Mouse (Mus musculus): ENCODE data around the gene Sall1. TPM values are rescaled to one million over a fixed set of nuclear protein-coding genes. Genes with fewer than 3 reads are reported as not detected.
A peak's percentile ranks its signal among the peaks of the same experiment; 100 is the strongest.

The Sall1 gene
- 0.05 and 0.08 TPM in 2 replicates for polyA plus RNA-seq (2014; fragmentation: Nextera tagmentation; extraction: Ambion mirVana)

DNA sequence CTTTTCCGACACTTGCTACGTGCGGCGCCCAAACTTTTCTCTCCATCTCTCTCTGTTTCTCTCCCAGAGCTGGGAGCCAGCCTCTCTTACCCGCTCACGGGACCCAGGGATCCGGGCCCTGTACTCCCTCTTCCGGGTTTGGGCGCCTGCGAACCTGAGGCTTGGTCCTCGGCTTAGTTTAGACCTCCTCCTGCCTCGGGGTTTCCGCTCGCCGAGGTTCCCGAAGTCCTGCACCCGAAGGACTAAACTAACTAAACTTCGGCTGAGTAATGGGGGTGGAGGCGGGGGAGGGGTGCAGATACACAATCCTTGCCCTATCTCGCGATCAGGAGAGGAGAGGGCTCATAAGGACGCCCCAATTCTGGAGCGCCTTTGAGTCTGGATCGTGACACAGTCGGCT lies at the start of gene Sall1:
Sall1 (minus strand) TSS at position 223 of the 400 bp plus-strand sequence.
- peak within 1 kb of the TSS; percentile 46 for H3K4me3 ChIP-seq (ENCODE audit: low read depth, low read length)
- DNase-seq (peak; percentile 35), ATAC-seq (ENCODE audit: insufficient read depth) (peak; percentile 16; the same call in 1 of the 2 replicates)
- peak within 1 kb of the TSS; percentile 77 for H3K4me2 ChIP-seq
- 0% methylated on average over 25 of the region's 25 CpGs for WGBS
- no peaks in the 10 kb centered on the region for H3K36me3 ChIP-seq (ENCODE audit: insufficient read depth)
- peaks cover 2% of the 10 kb centered on the region; the same call in 1 of the 2 replicates for H3K4me1 ChIP-seq (ENCODE audit: insufficient read depth)
- H3K9me3 ChIP-seq (ENCODE audit: low read depth, low read length), result no peaks in the 10 kb centered on the region
- H3K27ac ChIP-seq (ENCODE audit: low read depth), result no peak within 1 kb of the TSS
- peaks cover 98% of the 10 kb centered on the region for H3K27me3 ChIP-seq (ENCODE audit: insufficient read depth, low read length)
- H3K9ac ChIP-seq, result peak within 1 kb of the TSS; percentile 9; the same call in 1 of the 2 replicates
- TF ChIP-seq CTCF (IDR thresholded peaks at IDR 0.05; ENCODE audit: low read depth), result no peak

DNA sequence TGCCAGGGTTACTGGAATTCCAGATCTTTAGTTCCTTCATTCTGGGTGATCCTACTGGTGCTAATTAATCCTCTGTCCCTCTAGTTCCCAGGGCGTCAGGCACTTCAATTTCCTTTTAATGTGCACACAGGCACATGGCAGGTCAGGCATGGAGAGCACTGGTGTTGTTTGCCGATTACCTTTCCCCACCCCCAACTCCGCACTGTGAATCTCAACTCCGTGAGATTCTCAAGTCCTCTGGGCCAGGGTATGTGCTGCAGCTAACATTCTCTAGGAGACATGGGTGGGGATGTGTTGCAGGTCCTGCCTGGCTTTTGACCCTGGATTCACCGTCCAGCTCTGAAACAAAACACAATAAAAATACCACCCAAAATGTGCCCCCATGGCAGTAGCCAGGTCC lies 46.0 kb upstream of the Sall1 start:
- Histone ChIP-seq H3K36me3 (ENCODE audit: insufficient read depth) (no peaks in the 10 kb centered on the region), H3K9ac (no peak overlapping the region), H3K4me3 (ENCODE audit: low read depth, low read length) (no peak overlapping the region), H3K9me3 (ENCODE audit: low read depth, low read length) (no peaks in the 10 kb centered on the region), H3K4me2 (no peak overlapping the region), H3K4me1 (ENCODE audit: insufficient read depth) (no peaks in the 10 kb centered on the region), H3K27me3 (ENCODE audit: insufficient read depth, low read length) (no peaks in the 10 kb centered on the region), H3K27ac (ENCODE audit: low read depth) (no peak overlapping the region)
- ATAC-seq (ENCODE audit: insufficient read depth) (no peak), DNase-seq (no peak)
- 37% methylated on average over 5 of the region's 5 CpGs for WGBS
- TF ChIP-seq CTCF (IDR thresholded peaks at IDR 0.05; ENCODE audit: low read depth), result no peak

DNA sequence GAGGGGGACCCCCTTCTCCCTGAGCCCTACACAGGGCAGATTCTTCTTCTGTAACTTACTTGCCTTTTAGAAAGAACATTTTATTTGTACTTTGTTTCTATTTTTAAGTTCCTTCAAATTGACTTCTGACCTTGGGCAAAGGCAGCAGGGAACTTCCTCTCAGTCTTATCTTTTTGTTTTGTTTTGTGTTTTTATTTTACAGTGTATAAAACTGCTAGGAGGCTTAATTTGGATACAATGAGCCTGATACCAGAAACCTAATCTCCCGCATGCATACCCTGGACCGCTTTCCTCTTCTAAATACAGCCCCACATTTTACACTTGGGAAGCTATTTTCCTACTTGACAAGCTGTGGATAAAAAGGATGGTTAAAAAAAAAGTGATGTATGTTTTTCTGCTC lies 35.2 kb upstream of the Sall1 start:
- no peak for ATAC-seq (ENCODE audit: insufficient read depth)
- no peak overlapping the region for H3K4me3 ChIP-seq (ENCODE audit: low read depth, low read length)

DNA sequence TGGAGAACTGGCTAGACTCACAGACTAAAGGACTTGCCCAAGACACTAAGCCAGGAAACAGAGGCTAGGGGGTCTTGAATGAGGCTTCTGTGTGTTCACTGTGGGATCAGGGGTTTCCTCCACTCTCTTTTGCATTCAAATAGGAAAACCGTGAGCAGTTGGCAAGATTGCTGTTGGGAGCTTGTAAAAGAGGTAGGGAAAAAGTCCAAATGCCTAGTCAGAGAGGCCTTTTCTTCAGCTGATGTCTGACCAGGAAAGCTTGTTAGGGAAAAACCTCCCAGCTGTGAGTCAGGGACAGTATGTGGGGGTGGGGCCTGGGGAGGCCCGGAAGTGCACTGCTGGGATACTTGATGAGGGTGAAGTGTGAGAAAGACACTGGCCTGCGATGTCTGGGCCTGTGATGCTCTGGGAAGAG lies 29.0 kb upstream of the Sall1 start:
- 14% methylated on average over 3 of the region's 3 CpGs for WGBS
- H3K27me3 ChIP-seq (ENCODE audit: insufficient read depth, low read length), result no peaks in the 10 kb centered on the region
- DNase-seq (no peak), ATAC-seq (ENCODE audit: insufficient read depth) (no peak)
- H3K36me3 ChIP-seq (ENCODE audit: insufficient read depth), result no peaks in the 10 kb centered on the region
- H3K9ac ChIP-seq, result no peak overlapping the region
- H3K4me3 ChIP-seq (ENCODE audit: low read depth, low read length), result no peak overlapping the region
- no peaks in the 10 kb centered on the region for H3K9me3 ChIP-seq (ENCODE audit: low read depth, low read length)
- H3K27ac ChIP-seq (ENCODE audit: low read depth), result no peak overlapping the region
- H3K4me1 ChIP-seq (ENCODE audit: insufficient read depth), result no peaks in the 10 kb centered on the region
- H3K4me2 ChIP-seq, result no peak overlapping the region
- no peak for TF ChIP-seq CTCF (IDR thresholded peaks at IDR 0.05; ENCODE audit: low read depth)

More for the DNA sequence above, 35.2 kb upstream of the Sall1 start:
- TF ChIP-seq CTCF (IDR thresholded peaks at IDR 0.05; ENCODE audit: low read depth), result no peak
- Histone ChIP-seq H3K4me2 (no peak overlapping the region), H3K9me3 (ENCODE audit: low read depth, low read length) (no peaks in the 10 kb centered on the region), H3K9ac (no peak overlapping the region), H3K36me3 (ENCODE audit: insufficient read depth) (no peaks in the 10 kb centered on the region), H3K4me1 (ENCODE audit: insufficient read depth) (no peaks in the 10 kb centered on the region), H3K27me3 (ENCODE audit: insufficient read depth, low read length) (no peaks in the 10 kb centered on the region), H3K27ac (ENCODE audit: low read depth) (no peak overlapping the region)
- 76% methylated on average over 2 of the region's 2 CpGs for WGBS
- no peak for DNase-seq

DNA sequence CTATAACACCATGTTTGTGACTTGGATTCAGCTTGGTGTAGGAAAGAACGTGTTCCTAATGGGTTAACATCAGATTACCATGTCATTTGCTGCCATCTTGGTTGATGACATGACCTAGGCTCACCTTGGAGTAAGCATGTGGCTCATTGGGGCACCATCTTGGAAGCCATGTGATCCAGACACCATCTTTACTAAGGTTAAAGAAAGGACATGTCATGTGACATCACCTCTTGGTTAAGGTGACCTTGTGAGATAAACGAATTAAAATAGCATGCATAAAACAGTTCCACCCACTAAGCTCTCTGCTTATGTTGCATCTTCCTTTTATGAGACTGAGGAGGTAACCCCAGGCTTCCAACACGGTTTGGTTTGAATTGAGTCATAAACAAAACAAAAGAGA lies 23.5 kb upstream of the Sall1 start:
- Histone ChIP-seq H3K36me3 (ENCODE audit: insufficient read depth) (no peaks in the 10 kb centered on the region), H3K9ac (no peak overlapping the region), H3K9me3 (ENCODE audit: low read depth, low read length) (no peaks in the 10 kb centered on the region), H3K27me3 (ENCODE audit: insufficient read depth, low read length) (no peaks in the 10 kb centered on the region), H3K4me3 (ENCODE audit: low read depth, low read length) (no peak overlapping the region), H3K27ac (ENCODE audit: low read depth) (no peak overlapping the region), H3K4me2 (no peak overlapping the region), H3K4me1 (ENCODE audit: insufficient read depth) (no peaks in the 10 kb centered on the region)
- DNase-seq, result no peak
- 73% methylated on average over 3 of the region's 3 CpGs for WGBS
- no peak for TF ChIP-seq CTCF (IDR thresholded peaks at IDR 0.05; ENCODE audit: low read depth)
- ATAC-seq (ENCODE audit: insufficient read depth), result no peak

DNA sequence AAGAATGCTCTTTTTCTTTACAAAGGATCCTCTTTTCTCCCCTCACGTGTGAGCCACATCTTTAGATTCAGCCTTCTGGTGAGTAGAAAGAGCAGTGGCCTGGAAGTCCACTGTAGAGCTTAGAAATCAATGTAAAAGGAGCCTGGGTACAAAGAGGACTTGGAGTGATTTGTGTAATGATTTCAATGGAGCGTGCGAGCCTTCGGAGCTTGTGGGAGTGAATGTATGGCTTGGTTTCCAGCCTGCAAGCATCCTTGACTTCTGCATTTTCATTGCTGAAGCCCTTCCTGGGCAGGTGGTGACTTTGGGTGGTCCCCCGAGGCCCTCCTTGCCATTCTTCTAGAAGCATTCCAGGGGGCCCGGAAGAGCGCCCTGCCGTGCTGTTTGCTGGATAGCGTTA lies 20.1 kb upstream of the Sall1 start:
- no peak overlapping the region for H3K27ac ChIP-seq (ENCODE audit: low read depth)
- WGBS, result 68% methylated on average over 9 of the region's 9 CpGs
- no peaks in the 10 kb centered on the region for H3K36me3 ChIP-seq (ENCODE audit: insufficient read depth)
- H3K4me2 ChIP-seq, result no peak overlapping the region
- no peak overlapping the region for H3K4me3 ChIP-seq (ENCODE audit: low read depth, low read length)
- ATAC-seq (ENCODE audit: insufficient read depth), result no peak
- no peaks in the 10 kb centered on the region for H3K4me1 ChIP-seq (ENCODE audit: insufficient read depth)
- H3K9me3 ChIP-seq (ENCODE audit: low read depth, low read length), result no peaks in the 10 kb centered on the region
- H3K9ac ChIP-seq, result no peak overlapping the region
- TF ChIP-seq CTCF (IDR thresholded peaks at IDR 0.05; ENCODE audit: low read depth), result no peak
- no peak for DNase-seq
- H3K27me3 ChIP-seq (ENCODE audit: insufficient read depth, low read length), result no peaks in the 10 kb centered on the region

DNA sequence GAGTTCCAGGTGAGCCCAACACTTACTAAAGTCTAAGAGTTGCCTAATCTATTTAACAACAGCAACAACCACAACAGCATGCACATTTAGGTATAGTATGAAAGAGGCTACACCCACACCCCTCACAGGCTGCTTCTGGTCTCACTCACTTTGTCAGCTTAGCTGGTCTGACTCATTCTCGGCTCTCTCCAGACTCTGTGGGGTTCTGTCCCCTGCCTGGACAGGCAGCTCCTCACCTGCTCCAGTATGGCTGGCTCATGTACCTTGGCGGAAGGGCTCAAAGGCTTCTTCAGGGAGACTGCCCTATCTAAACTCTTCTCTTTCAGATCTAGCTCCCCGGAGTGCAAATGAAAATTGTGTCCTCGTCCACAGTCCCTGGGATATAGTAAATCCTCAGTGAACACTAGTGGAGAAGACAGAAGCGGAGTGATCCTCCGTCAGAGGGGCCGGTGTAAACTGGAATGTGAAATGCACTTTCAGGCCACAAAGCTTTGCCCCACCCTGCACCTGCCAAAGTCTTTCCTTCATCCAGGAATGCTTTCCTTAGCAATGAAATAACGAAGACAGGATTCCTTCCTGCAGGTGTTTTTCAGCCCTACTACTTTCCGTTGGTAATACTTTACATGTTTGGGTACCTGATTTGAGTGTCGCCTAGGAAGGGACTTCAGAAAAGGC lies 19.5 kb upstream of the Sall1 start:
- H3K27me3 ChIP-seq (ENCODE audit: insufficient read depth, low read length), result no peaks in the 10 kb centered on the region
- WGBS, result 74% methylated on average over 10 of the region's 10 CpGs
- ATAC-seq (ENCODE audit: insufficient read depth), result no peak

More for the DNA sequence above, 19.5 kb upstream of the Sall1 start:
- H3K27ac ChIP-seq (ENCODE audit: low read depth), result no peak overlapping the region
- no peaks in the 10 kb centered on the region for H3K36me3 ChIP-seq (ENCODE audit: insufficient read depth)
- TF ChIP-seq CTCF (IDR thresholded peaks at IDR 0.05; ENCODE audit: low read depth), result no peak
- DNase-seq, result no peak
- no peak overlapping the region for H3K9ac ChIP-seq
- no peaks in the 10 kb centered on the region for H3K4me1 ChIP-seq (ENCODE audit: insufficient read depth)
- H3K4me2 ChIP-seq, result no peak overlapping the region
- no peak overlapping the region for H3K4me3 ChIP-seq (ENCODE audit: low read depth, low read length)
- no peaks in the 10 kb centered on the region for H3K9me3 ChIP-seq (ENCODE audit: low read depth, low read length)
